Mouse (Mus musculus) ES-Bruce4 (cell line): ENCODE data around the gene Apoo. TPM values are rescaled to one million over a fixed set of nuclear protein-coding genes. Genes with fewer than 3 reads are reported as not detected.
"Not testable (repeated sequence)": the region's sequence is repeated elsewhere in the genome, so short reads cannot be mapped to it uniquely, and the experiment has no call there.

Experiments used
- H3K27ac ChIP-seq: 2 replicates; pipeline ENCODE4 v1.5.1; 2012; ENCODE audit warnings: low read length, inconsistent platforms; ENCODE audit not compliant: insufficient read depth
- H3K27me3 ChIP-seq: 2 replicates; pipeline ENCODE4 v1.6.1; 2012; ENCODE audit warnings: mild to moderate bottlenecking, low read length, inconsistent platforms; ENCODE audit not compliant: control insufficient read depth, poor library complexity, insufficient read depth, severe bottlenecking
- H3K36me3 ChIP-seq: 2 replicates; pipeline ENCODE4 v1.6.1; 2012; ENCODE audit warnings: inconsistent platforms, mild to moderate bottlenecking, low read length, moderate library complexity; ENCODE audit not compliant: control insufficient read depth, poor library complexity, insufficient read depth, severe bottlenecking
- H3K4me1 ChIP-seq: one replicate; pipeline ENCODE4 v1.8.1; 2011; ENCODE audit warnings: low read length; ENCODE audit not compliant: control insufficient read depth, insufficient read depth
- H3K4me3 ChIP-seq: 2 replicates; pipeline ENCODE4 v1.5.1; 2011; ENCODE audit warnings: low read depth, mild to moderate bottlenecking, low read length
- H3K9ac ChIP-seq: 2 replicates; pipeline ENCODE4 v1.6.1; 2012; ENCODE audit warnings: low read depth, mild to moderate bottlenecking, inconsistent platforms; ENCODE audit not compliant: poor library complexity, severe bottlenecking
- H3K9me3 ChIP-seq: replicated peaks from 2 replicates; pipeline ENCODE4 v1.6.1; 2012; ENCODE audit warnings: mild to moderate bottlenecking, low read length, inconsistent platforms; ENCODE audit not compliant: control insufficient read depth, poor library complexity, insufficient read depth, severe bottlenecking
- CTCF ChIP-seq: IDR thresholded peaks from one replicate; pipeline ENCODE4 v1.8.1; 2011; ENCODE audit warnings: low read depth, low read length
- EP300 ChIP-seq: IDR thresholded peaks from 2 replicates; pipeline ENCODE4 v1.6.1; 2011; ENCODE audit warnings: low read depth, low read length; ENCODE audit not compliant: insufficient read depth
- POLR2A ChIP-seq: IDR thresholded peaks from one replicate; pipeline ENCODE4 v1.8.1; 2011; ENCODE audit warnings: low read length; ENCODE audit not compliant: insufficient read depth
- polyA plus RNA-seq: library from polyadenylated mRNA; stranded (reverse); fragments of >200 nt; gene quantifications from 2 replicates; pipeline ENCODE4 v1.2.4, GENCODE M21; 2011; ENCODE audit warnings: low read depth; ENCODE audit not compliant: missing spikeins, insufficient read depth, insufficient read length

Gene Apoo
- polyA plus RNA-seq, 1 experiment: 36.4 TPM

DNA sequence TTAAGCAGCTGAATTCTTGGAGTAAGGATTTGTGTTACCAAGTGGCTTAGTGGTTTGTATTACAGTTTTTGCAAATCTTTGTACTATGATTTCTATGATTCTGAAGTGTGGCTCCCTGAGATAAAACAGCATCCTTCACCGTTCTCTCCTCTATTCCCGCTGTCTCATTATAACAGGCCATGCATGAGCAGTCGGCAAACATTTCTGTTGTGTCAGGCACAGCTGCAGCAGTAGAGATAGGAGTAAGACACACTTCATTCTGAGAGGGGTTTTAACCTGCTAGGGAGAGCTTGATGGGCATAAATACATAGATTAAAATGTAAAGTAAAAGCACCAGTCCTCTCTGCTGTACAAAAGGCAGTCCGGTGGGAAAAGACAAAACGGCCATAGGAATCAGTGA is 11.8 kb downstream of the Apoo start:
- no peak overlapping the region for H3K4me3 ChIP-seq
- no peaks in the 10 kb centered on the region for H3K27me3 ChIP-seq
- H3K36me3 ChIP-seq: no peaks in the 10 kb centered on the region
- no peaks in the 10 kb centered on the region for H3K9me3 ChIP-seq
- no peak for TF ChIP-seq EP300
- no peak overlapping the region for H3K27ac ChIP-seq
- no peaks in the 10 kb centered on the region for H3K4me1 ChIP-seq
- no peak overlapping the region for H3K9ac ChIP-seq

DNA sequence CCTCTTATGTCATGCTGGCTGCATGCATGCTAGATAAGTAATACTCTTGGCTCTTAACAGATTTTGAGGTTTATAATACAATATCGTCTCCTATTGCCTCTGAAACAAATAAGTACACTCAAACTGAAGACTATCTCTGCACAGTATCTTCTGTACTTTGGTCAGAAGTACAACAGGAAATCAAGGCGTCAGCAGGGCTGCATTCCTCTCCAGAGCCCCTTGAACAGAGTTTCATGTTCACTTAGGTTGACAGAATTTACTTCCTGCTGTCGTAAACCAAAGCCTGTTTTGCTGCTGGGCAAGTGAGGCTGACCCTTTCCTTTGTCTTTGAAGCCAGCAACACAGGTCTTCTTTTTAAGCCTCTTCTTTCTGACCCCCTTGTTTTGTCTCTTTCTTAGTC is 42.1 kb downstream of the Apoo start:
- no peak overlapping the region for H3K27ac ChIP-seq
- no peaks in the 10 kb centered on the region for H3K4me1 ChIP-seq
- H3K4me3 ChIP-seq: no peak overlapping the region
- no peaks in the 10 kb centered on the region for H3K36me3 ChIP-seq
- H3K27me3 ChIP-seq: no peaks in the 10 kb centered on the region
- no peak for TF ChIP-seq EP300
- TF ChIP-seq POLR2A: no peak
- no peak for TF ChIP-seq CTCF
- no peak overlapping the region for H3K9ac ChIP-seq
- H3K9me3 ChIP-seq: no peaks in the 10 kb centered on the region

DNA sequence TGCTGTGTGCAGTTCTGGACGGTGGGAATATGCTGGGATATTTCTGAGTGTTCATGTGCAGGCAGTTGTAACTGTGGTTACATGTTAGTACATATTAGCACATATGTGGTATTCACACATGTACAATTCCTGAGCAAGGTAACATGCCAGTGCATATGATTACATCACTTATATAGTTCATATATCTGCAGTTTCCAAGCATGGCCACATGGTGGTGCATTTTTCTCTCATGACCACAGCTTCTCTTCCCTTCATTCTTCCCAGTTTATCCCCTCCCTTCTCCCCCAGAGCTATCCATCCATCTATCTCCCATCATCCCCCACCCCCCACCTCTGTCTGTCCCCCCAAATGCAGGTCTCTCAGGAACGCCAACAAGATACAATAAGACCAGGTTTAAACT is 53.3 kb downstream of the Apoo start:
- H3K4me3 ChIP-seq: no peak overlapping the region
- H3K27ac ChIP-seq: no peak overlapping the region
- TF ChIP-seq EP300 (no peak), CTCF (no peak), POLR2A (no peak)
- no peaks in the 10 kb centered on the region for H3K36me3 ChIP-seq
- H3K9ac ChIP-seq: no peak overlapping the region
- H3K27me3 ChIP-seq: no peaks in the 10 kb centered on the region
- H3K9me3 ChIP-seq: no peaks in the 10 kb centered on the region
- no peaks in the 10 kb centered on the region for H3K4me1 ChIP-seq

DNA sequence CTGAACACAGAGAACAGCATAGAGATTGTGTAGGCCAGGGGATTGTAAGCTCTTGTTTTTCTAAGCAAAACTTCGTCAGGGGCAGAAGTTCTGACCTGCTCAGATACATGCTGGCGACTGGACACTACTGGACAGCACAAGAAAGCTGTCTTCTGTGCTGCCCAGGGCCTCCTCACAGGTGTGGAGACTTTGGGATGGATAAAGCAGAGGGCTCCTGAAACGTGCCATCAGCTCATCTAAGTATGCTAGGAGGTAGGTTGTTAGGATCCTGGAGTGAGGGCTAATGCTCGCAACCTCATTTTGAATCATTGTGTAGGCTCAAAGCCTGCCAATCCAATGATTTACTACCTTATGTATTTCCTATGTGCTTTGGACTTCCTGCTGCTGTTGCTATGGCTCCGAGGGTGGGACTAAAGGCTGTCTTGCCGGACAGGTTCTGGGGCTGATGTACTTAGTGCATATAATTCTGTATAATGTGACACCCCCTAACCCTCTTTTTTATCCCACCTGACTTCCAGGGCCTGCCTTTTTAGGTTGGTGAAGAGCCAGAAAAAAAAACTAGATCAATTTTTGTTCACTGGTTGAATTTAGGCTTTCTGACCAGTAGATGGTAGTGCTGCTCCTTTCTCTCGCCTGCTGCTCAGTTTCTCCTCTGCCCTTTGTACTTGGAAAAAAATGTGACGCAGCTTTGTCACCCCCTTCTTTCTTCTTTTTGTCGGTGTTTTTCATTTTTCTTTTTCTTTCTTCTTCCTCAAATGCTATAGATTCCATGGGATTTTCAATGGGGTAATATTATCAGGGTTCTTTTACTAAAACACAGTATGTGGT is 64.8 kb downstream of the Apoo start:
- H3K27me3 ChIP-seq: no peaks in the 10 kb centered on the region
- no peaks in the 10 kb centered on the region for H3K4me1 ChIP-seq
- no peak for TF ChIP-seq EP300
- TF ChIP-seq CTCF: no peak
- TF ChIP-seq POLR2A: no peak

DNA sequence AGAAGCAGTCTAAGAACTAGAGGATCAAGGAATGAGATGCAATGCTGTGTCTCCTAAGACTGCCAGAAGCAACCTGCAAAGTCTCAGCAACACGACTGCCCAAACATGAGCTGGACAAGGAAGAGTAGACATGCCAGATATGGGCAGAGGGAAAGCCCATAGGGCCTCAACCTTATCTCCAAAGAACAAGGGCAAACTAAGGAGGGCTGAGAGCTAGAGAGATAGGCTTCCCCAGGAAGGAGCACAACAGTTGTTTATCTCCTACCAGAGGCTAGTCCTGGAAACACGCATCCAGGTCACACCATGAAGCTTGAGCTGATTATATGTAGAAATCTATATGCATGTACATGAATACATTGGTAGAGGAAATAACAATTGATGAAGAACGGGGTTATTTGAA is 78.5 kb downstream of the Apoo start:
- not testable (repeated sequence) for H3K27me3 ChIP-seq, H3K27ac ChIP-seq, H3K4me3 ChIP-seq

More for the DNA sequence above, 64.8 kb downstream of the Apoo start:
- Histone ChIP-seq H3K27ac (no peak overlapping the region), H3K9me3 (no peaks in the 10 kb centered on the region), H3K4me3 (no peak overlapping the region), H3K36me3 (no peaks in the 10 kb centered on the region), H3K9ac (no peak overlapping the region)

DNA sequence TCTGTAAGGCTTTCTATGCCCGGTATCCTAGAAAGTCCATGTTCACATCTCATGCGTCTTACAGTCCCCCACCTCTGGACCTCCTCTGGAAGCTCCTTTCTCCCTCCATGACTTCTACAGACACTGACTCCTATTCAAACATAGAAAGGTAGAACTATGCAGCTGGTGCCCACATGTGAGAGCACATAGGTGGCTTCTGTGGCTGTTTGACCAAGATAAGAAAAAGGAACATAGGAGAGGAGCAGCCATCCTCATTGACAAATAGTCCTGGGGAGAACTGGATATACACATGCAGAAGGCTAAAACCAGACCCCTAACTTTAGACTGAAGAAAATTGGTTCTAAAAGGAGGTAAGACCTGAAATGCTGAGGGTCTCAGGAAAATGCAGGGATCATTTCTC is 79.1 kb downstream of the Apoo start:
- H3K27me3 ChIP-seq, H3K36me3 ChIP-seq, H3K4me1 ChIP-seq, H3K9me3 ChIP-seq, H3K4me3 ChIP-seq, H3K9ac ChIP-seq, H3K27ac ChIP-seq: not testable (repeated sequence)

More for the DNA sequence above, 78.5 kb downstream of the Apoo start:
- H3K4me1 ChIP-seq, H3K36me3 ChIP-seq, H3K9ac ChIP-seq, H3K9me3 ChIP-seq: not testable (repeated sequence)

DNA sequence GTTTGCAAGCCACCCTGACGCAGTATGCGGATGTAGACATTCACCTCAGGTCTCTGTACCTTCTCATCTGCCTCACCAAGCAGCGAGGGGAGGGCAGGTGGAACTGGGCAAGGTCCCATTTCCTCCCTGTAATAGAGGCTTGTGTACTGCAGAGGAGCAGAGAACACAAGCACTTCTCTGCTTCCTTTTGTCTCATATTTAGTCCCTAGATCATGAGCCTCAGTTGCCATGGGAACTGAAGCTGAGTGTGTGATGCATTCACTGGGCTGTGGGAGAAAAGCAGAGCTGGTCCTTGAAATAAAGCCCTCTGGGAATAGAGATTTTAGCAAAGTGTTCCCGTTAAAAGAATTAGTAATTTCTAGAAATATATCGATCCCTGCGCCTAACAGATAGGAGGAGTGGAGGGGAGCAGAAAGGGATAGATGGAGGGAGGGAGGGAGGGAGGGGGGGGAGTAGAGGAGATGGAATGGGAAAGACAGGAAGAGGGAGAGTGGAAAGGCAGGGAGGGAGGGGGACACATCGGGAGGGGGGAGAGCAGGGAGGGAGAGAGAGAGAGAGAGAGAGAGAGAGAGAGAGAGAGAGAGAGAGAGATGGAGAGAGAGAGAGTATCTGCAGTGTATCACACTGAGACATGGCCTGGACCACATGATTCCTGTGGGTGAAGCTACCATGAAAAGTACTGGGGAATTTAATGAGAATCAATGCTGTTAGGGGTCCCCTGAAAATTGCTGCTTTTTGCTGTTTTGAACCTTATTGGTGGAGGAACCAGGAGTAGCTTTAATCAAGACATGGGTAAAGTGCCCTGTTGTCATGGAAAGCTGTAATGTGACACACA is 83.3 kb downstream of the Apoo start:
- H3K36me3 ChIP-seq, H3K9ac ChIP-seq, H3K9me3 ChIP-seq, H3K27me3 ChIP-seq, H3K4me3 ChIP-seq, H3K4me1 ChIP-seq, H3K27ac ChIP-seq: not testable (repeated sequence)
